Mouse (Mus musculus): Measurements from ENCODE around the gene 1110032A03Rik.

- TF ChIP-seq CTCF (IDR thresholded peaks at IDR 0.05 in 2 of 3, conservative IDR thresholded peaks at IDR 0.05 in 1 of 3; ENCODE audit: control insufficient read depth in 1 of 3, insufficient read depth in 1 of 3, low read depth in 2 of 3, low read length in 3 of 3, poor library complexity in 1 of 3, severe bottlenecking in 1 of 3) (no peak), GATA1 (IDR thresholded peaks at IDR 0.05; ENCODE audit: low read depth, low read length) (no peak), CHD2 (IDR thresholded peaks at IDR 0.05; ENCODE audit: low read length) (no peak), EP300 (IDR thresholded peaks at IDR 0.05; ENCODE audit: low read depth in 1 of 2, low read length in 2 of 2) (no peak), POLR2A (IDR thresholded peaks at IDR 0.05; ENCODE audit: control insufficient read depth in 1 of 2, insufficient read depth in 1 of 2, low read depth in 1 of 2, low read length in 2 of 2, poor library complexity in 1 of 2) (no peak), ZKSCAN1 (IDR thresholded peaks at IDR 0.05; ENCODE audit: low read depth, low read length) (no peak), MAFK (IDR thresholded peaks at IDR 0.05; ENCODE audit: borderline replicate concordance, low read depth, low read length) (no peak)
These were observed 33.8 kb upstream of the 1110032A03Rik start for GRCm38 (mm10) chr9:50809146-50809545.
